Mouse (Mus musculus): ENCODE results near the gene Nxpe3. TPM values are rescaled to one million over a fixed set of nuclear protein-coding genes. Genes with fewer than 3 reads are reported as not detected.

The Nxpe3 gene
- polyA plus RNA-seq, 1 experiment: 1.3 TPM

DNA sequence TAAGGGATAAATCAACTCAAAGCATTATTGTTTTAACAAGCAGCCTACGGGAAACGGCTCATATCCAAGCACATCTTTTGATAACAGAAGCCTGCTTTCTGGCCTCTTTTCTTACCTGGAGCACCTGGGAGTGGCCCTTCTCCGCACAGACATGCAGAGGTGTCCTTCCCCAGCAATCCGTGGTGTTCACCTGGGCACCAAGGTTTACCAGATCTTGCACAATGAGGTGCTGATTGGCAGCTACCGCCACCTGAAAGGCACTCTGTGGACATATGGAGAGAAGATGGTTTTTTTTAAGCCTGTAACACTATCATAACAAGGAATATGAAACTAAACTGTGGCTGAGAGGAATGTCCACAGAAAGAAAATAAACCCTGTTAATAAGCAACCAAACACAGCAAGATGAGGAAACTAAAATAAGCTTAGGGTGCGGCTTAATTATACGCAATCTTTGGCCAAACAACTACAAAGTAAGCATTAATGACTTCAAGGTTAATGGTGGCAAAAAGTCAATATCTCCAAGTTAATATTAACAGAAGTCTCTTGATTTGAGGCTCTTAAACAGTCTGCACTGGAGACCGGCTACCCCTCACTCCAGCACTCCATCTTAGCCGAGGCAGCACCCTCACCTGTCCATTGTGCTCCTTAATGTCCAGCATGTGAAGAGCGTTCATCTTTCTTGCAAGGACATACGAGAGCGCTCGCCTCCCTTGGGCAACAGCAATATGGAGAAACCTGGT lies 78.7 kb downstream of the Nxpe3 start:
- TF ChIP-seq CTCF (IDR thresholded peaks at IDR 0.05; ENCODE audit: extremely low read depth, insufficient read length, insufficient replicate concordance, low read depth, low read length) (no peak), POLR2A (IDR thresholded peaks at IDR 0.05; ENCODE audit: low read depth, low read length) (peak; percentile 42; the same call in 1 of the 2 replicates)
- Histone ChIP-seq H3K36me3 (ENCODE audit: control insufficient read depth, insufficient read depth, low read length) (peaks cover 64% of the 10 kb centered on the region), H3K27me3 (ENCODE audit: control insufficient read depth, insufficient read depth, low read length) (no peaks in the 10 kb centered on the region), H3K4me1 (ENCODE audit: control insufficient read depth, insufficient read depth, insufficient read length, low read length) (peaks cover 13% of the 10 kb centered on the region), H3K4me3 (ENCODE audit: low read depth, low read length) (peak overlapping the region; percentile 53), H3K27ac (ENCODE audit: insufficient read depth, low read depth, low read length) (peak overlapping the region; percentile 92)
- WGBS: 33% methylated on average over 13 of the region's 13 CpGs

GRCm38 (mm10) chr16:55815466-55815865 lies 79.6 kb downstream of the Nxpe3 start:
- H3K36me3 ChIP-seq (ENCODE audit: control insufficient read depth, insufficient read depth, low read length): peaks cover 68% of the 10 kb centered on the region
- H3K27ac ChIP-seq (ENCODE audit: insufficient read depth, low read depth, low read length): peak overlapping the region; percentile 77; the same call in 1 of the 2 replicates
- TF ChIP-seq POLR2A (IDR thresholded peaks at IDR 0.05; ENCODE audit: low read depth, low read length) (no peak), CTCF (IDR thresholded peaks at IDR 0.05; ENCODE audit: extremely low read depth, insufficient read length, insufficient replicate concordance, low read depth, low read length) (no peak)
- WGBS: 53% methylated on average over 14 of the region's 14 CpGs
- H3K27me3 ChIP-seq (ENCODE audit: control insufficient read depth, insufficient read depth, low read length): no peaks in the 10 kb centered on the region
- peaks cover 13% of the 10 kb centered on the region for H3K4me1 ChIP-seq (ENCODE audit: control insufficient read depth, insufficient read depth, insufficient read length, low read length)
- peak overlapping the region; percentile 40 for H3K4me3 ChIP-seq (ENCODE audit: low read depth, low read length)

GRCm38 (mm10) chr16:55814686-55815085 lies 80.4 kb downstream of the Nxpe3 start:
- 81% methylated on average over 6 of the region's 6 CpGs for WGBS
- Histone ChIP-seq H3K27me3 (ENCODE audit: control insufficient read depth, insufficient read depth, low read length) (no peaks in the 10 kb centered on the region), H3K4me1 (ENCODE audit: control insufficient read depth, insufficient read depth, insufficient read length, low read length) (peaks cover 13% of the 10 kb centered on the region), H3K36me3 (ENCODE audit: control insufficient read depth, insufficient read depth, low read length) (peaks cover 69% of the 10 kb centered on the region), H3K4me3 (ENCODE audit: low read depth, low read length) (no peak overlapping the region), H3K27ac (ENCODE audit: insufficient read depth, low read depth, low read length) (no peak overlapping the region)
- no peak for TF ChIP-seq POLR2A (IDR thresholded peaks at IDR 0.05; ENCODE audit: low read depth, low read length)
- no peak for TF ChIP-seq CTCF (IDR thresholded peaks at IDR 0.05; ENCODE audit: extremely low read depth, insufficient read length, insufficient replicate concordance, low read depth, low read length)

DNA sequence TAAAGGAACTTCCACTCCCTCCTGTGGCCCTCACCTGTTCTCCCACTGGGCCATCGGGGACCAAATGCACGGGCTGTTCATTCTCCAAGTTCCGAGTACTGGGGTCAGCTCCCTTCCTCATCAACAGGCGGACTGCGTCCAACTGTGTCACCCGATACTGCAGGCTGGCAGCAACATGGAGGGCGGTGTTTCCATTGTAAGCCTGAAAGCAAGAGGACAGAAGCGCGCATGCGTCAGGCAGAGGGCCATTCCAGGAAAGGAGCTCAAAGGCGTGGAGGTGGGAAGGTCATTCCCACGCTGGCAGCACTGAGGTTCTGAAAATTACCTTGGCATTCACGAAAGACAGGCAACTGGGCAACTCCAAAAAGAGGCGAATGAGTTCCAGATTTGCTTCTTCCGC lies 81.2 kb downstream of the Nxpe3 start:
- 87% methylated on average over 15 of the region's 15 CpGs for WGBS
- H3K36me3 ChIP-seq (ENCODE audit: control insufficient read depth, insufficient read depth, low read length): peaks cover 67% of the 10 kb centered on the region
- H3K4me1 ChIP-seq (ENCODE audit: control insufficient read depth, insufficient read depth, insufficient read length, low read length): peaks cover 13% of the 10 kb centered on the region
- H3K27ac ChIP-seq (ENCODE audit: insufficient read depth, low read depth, low read length): no peak overlapping the region
- no peak overlapping the region for H3K4me3 ChIP-seq (ENCODE audit: low read depth, low read length)
- TF ChIP-seq POLR2A (IDR thresholded peaks at IDR 0.05; ENCODE audit: low read depth, low read length) (no peak), CTCF (IDR thresholded peaks at IDR 0.05; ENCODE audit: extremely low read depth, insufficient read length, insufficient replicate concordance, low read depth, low read length) (no peak)
- H3K27me3 ChIP-seq (ENCODE audit: control insufficient read depth, insufficient read depth, low read length): no peaks in the 10 kb centered on the region

- no peak for TF ChIP-seq CTCF (IDR thresholded peaks at IDR 0.05; ENCODE audit: extremely low read depth, insufficient read length, insufficient replicate concordance, low read depth, low read length)
- no peak for TF ChIP-seq POLR2A (IDR thresholded peaks at IDR 0.05; ENCODE audit: low read depth, low read length)
- Histone ChIP-seq H3K27me3 (ENCODE audit: control insufficient read depth, insufficient read depth, low read length) (no peaks in the 10 kb centered on the region), H3K27ac (ENCODE audit: insufficient read depth, low read depth, low read length) (no peak overlapping the region), H3K4me3 (ENCODE audit: low read depth, low read length) (no peak overlapping the region), H3K4me1 (ENCODE audit: control insufficient read depth, insufficient read depth, insufficient read length, low read length) (peaks cover 10% of the 10 kb centered on the region), H3K36me3 (ENCODE audit: control insufficient read depth, insufficient read depth, low read length) (peaks cover 50% of the 10 kb centered on the region)
- 75% methylated on average over 6 of the region's 6 CpGs for WGBS
These were observed 83.3 kb downstream of the Nxpe3 start for GRCm38 (mm10) chr16:55811792-55812191.

DNA sequence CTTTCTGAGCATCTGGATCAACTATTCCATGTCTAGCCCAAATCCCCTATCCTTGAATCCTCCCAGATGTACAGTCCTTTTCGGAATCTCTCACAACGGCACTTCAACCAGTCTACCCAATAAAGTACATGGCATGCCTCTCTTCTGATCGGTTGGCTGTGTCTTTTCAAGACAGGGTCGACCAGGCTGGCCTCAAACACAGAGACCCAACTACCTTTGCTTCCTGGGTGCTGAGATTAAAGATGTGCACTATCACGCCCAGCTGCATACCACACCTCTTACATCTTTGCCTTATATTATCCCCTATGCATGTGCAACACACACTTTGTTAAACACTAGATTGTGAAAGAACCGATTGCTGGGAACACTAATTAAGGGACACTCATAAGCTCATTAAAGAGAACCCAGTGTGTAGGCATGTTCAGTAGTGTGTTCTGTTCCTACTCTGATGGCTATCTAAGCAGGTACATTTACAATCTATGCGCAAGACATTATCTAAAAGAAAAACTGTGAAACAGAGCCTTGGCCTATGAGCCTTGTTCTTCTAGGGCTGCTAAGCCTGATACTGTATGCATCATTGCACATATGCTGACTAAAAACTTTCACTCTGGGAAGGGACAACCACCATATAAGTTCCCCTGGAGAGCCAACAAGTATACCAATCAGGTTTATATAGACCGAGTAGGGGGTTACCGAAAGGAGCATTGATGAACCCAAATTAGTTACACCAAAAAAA lies 85.1 kb downstream of the Nxpe3 start:
- TF ChIP-seq POLR2A (IDR thresholded peaks at IDR 0.05; ENCODE audit: low read depth, low read length): no peak
- TF ChIP-seq CTCF (IDR thresholded peaks at IDR 0.05; ENCODE audit: extremely low read depth, insufficient read length, insufficient replicate concordance, low read depth, low read length): no peak
- 86% methylated on average over 9 of the region's 9 CpGs for WGBS
- Histone ChIP-seq H3K4me1 (ENCODE audit: control insufficient read depth, insufficient read depth, insufficient read length, low read length) (peaks cover 4% of the 10 kb centered on the region), H3K36me3 (ENCODE audit: control insufficient read depth, insufficient read depth, low read length) (peaks cover 35% of the 10 kb centered on the region), H3K4me3 (ENCODE audit: low read depth, low read length) (no peak overlapping the region), H3K27ac (ENCODE audit: insufficient read depth, low read depth, low read length) (no peak overlapping the region), H3K27me3 (ENCODE audit: control insufficient read depth, insufficient read depth, low read length) (no peaks in the 10 kb centered on the region)

- TF ChIP-seq POLR2A (IDR thresholded peaks at IDR 0.05; ENCODE audit: low read depth, low read length): no peak
- no peak for TF ChIP-seq CTCF (IDR thresholded peaks at IDR 0.05; ENCODE audit: extremely low read depth, insufficient read length, insufficient replicate concordance, low read depth, low read length)
- peaks cover 29% of the 10 kb centered on the region for H3K36me3 ChIP-seq (ENCODE audit: control insufficient read depth, insufficient read depth, low read length)
- 90% methylated on average over 6 of the region's 6 CpGs for WGBS
- H3K27me3 ChIP-seq (ENCODE audit: control insufficient read depth, insufficient read depth, low read length): no peaks in the 10 kb centered on the region
- no peak overlapping the region for H3K4me3 ChIP-seq (ENCODE audit: low read depth, low read length)
- H3K27ac ChIP-seq (ENCODE audit: insufficient read depth, low read depth, low read length): no peak overlapping the region
- peaks cover 4% of the 10 kb centered on the region for H3K4me1 ChIP-seq (ENCODE audit: control insufficient read depth, insufficient read depth, insufficient read length, low read length)
These were observed 85.7 kb downstream of the Nxpe3 start for GRCm38 (mm10) chr16:55809345-55809744.
